Mouse (Mus musculus) liver, embryonic 14.5 days (tissue): ENCODE measurements at regions not wholly inside any gene's neighbourhood (a gene's known extent, or its start where the extent isn't known, plus 50 kb on each side); places are given as distances from the start of the nearest gene placed in this dataset.

Experiments
- ATAC-seq: fragments of 200-750 bp; cut with Nextera tagmentation; 2 replicates; pipeline ENCODE4 v1.8.0; 2017; ENCODE audit warnings: moderate number of reproducible peaks, mild to moderate bottlenecking, moderate library complexity; ENCODE audit not compliant: insufficient read depth
- DNase-seq, 3 experiments: peaks; one replicate each; pipeline ENCODE4 v3.0.0-alpha.2; 2012 to 2013; ENCODE audit warnings: low read depth in 3 of 3, low spot score in 3 of 3
- H3K27ac ChIP-seq: fragments of 300-500 bp; sonication (generic); 2 replicates; pipeline ENCODE4 v1.5.1; 2014; ENCODE audit warnings: moderate library complexity, mild to moderate bottlenecking, control low read depth, inconsistent platforms
- H3K27me3 ChIP-seq: fragments of 300-500 bp; sonication (generic); 2 replicates; pipeline ENCODE4 v1.6.1; 2014; ENCODE audit warnings: mild to moderate bottlenecking, low read length, moderate library complexity; ENCODE audit not compliant: control insufficient read depth, insufficient read depth
- H3K36me3 ChIP-seq: fragments of 300-500 bp; sonication (generic); replicated peaks from 2 replicates; pipeline ENCODE4 v1.6.1; 2014; ENCODE audit warnings: low read depth; ENCODE audit not compliant: control insufficient read depth, insufficient read depth
- H3K4me1 ChIP-seq, 2 experiments: fragments of 200-500 bp in 1 of 2; fragments of 300-500 bp in 1 of 2; sonication (generic) in 1 of 2; replicated peaks; 2 replicates each; pipeline ENCODE4 v1.6.1; 2012 to 2014; ENCODE audit warnings: antibody characterized with exemption in 1 of 2, inconsistent platforms in 1 of 2, low read length in 1 of 2; ENCODE audit not compliant: control insufficient read depth in 2 of 2, insufficient read depth in 2 of 2
- H3K4me2 ChIP-seq: fragments of 300-500 bp; sonication (generic); 2 replicates; pipeline ENCODE4 v1.6.1; 2014; ENCODE audit warnings: low read depth, mild to moderate bottlenecking, control low read depth, moderate library complexity
- H3K4me3 ChIP-seq, 2 experiments: fragments of 200-500 bp in 1 of 2; fragments of 300-500 bp in 1 of 2; sonication (generic) in 1 of 2; 2 replicates each; pipeline ENCODE4 v1.5.1; 2012 to 2014; ENCODE audit warnings: low read depth in 2 of 2, low read length in 2 of 2, mild to moderate bottlenecking in 2 of 2, control low read depth in 1 of 2, inconsistent platforms in 1 of 2, moderate library complexity in 1 of 2; ENCODE audit not compliant: insufficient read depth in 1 of 2
- H3K9ac ChIP-seq: fragments of 300-500 bp; sonication (generic); replicated peaks from 2 replicates; pipeline ENCODE4 v1.6.1; 2014; ENCODE audit warnings: mild to moderate bottlenecking, control low read depth, moderate library complexity
- H3K9me3 ChIP-seq: fragments of 300-500 bp; sonication (generic); 2 replicates; pipeline ENCODE4 v1.6.1; 2016; ENCODE audit warnings: low read length, mixed read lengths; ENCODE audit not compliant: control insufficient read depth
- CTCF ChIP-seq: IDR thresholded peaks from 2 replicates; pipeline ENCODE4 v1.5.1; 2016; ENCODE audit warnings: antibody characterized with exemption, low read depth, control low read depth
- EP300 ChIP-seq: IDR thresholded peaks from 2 replicates; pipeline ENCODE4 v1.6.1; 2016; ENCODE audit warnings: antibody characterized with exemption, low read depth
- WGBS: fragments of 180-500 bp; shearing (Covaris S2); extraction: QIAGEN DNeasy Blood & Tissue Kit; methylation state at CpG from one replicate; pipeline ENCODE4 v1.1.7; 2014; ENCODE audit not compliant: insufficient replicate concordance; 5-methylcytosine and 5-hydroxymethylcytosine counted together

DNA sequence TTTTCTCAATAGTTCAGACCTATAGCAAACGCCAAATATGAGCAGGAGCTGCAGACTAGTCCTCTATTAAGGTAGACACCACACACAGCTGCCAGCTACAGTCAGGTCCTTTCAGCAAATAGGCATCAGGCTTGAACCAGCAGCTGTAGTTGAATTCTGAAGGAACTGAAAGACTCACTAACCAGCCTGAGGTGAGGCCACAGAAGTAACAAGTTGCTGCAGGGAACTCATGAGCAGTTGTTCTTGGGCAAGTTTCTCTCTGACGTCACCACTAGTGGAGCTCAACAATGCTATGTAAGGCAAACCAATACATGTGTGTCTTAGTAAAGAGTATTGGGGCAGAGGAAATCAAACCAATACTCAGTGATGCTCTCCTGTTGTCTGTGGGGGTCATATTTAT is 91.5 kb upstream of the Hgf start:
- Histone ChIP-seq H3K36me3 (no peaks in the 10 kb centered on the region), H3K4me3 (no peak overlapping the region), H3K9me3 (no peaks in the 10 kb centered on the region), H3K27ac (no peak overlapping the region), H3K9ac (no peak overlapping the region), H3K4me1 (no peaks in the 10 kb centered on the region; a peak in 1 of 4 replicates), H3K27me3 (no peaks in the 10 kb centered on the region), H3K4me2 (no peak overlapping the region)
- WGBS: 72% methylated on average over 2 of the region's 2 CpGs
- ATAC-seq (no peak), DNase-seq (no peak)
- TF ChIP-seq EP300 (no peak), CTCF (no peak)

DNA sequence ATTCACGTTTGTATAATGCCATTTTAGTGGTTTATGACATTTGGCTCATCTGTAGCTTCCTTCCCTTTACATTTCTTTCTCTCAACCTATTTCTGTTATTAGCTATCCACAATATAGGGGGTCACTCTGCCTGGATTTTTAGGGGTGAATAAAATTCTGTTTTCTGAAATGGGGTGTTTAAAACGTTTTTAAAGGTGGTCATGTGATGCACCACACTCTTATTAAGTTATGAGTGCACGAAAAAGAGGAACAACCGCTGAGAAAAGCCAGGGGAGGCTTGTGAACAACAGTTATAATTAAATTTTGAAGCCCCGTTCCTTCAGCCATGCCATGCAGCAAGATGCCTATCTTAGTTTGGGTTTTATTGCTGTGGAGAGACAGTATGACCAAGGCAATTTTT is 87.0 kb upstream of the Hgf start:
- ATAC-seq (no peak), DNase-seq (no peak)
- Histone ChIP-seq H3K9me3 (no peaks in the 10 kb centered on the region), H3K27me3 (no peaks in the 10 kb centered on the region), H3K9ac (no peak overlapping the region), H3K27ac (no peak overlapping the region), H3K36me3 (no peaks in the 10 kb centered on the region), H3K4me2 (no peak overlapping the region), H3K4me1 (peaks cover 13 to 22% of the 10 kb centered on the region in 2 experiments; a peak in 3 of 4 replicates), H3K4me3 (no peak overlapping the region)
- WGBS: 29% methylated on average over 5 of the region's 5 CpGs
- no peak for TF ChIP-seq CTCF
- no peak for TF ChIP-seq EP300

DNA sequence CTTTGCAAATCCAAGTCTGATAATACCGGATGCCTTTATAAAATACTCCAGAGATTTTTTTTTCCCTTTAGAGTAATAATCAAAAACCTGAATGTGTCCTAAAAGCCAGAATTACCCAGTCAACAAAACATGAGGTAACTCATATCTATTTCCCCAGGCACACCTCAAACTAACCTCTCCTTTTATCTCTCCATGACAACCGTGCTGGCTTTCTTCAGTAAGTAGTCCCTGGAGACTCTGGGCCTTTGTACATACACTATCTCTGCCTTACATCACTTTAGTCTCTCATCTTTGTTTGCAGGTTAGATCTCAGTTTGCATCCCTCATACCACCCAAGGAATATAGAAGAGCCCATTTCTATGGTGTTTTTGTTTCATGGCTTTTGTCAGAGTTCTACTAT is 84.7 kb upstream of the Hgf start:
- ATAC-seq (peak; percentile 85), DNase-seq (peak; percentile 30 to 42 (median 31))
- TF ChIP-seq EP300 (peak; percentile 73), CTCF (no peak)
- Histone ChIP-seq H3K27me3 (no peaks in the 10 kb centered on the region), H3K9me3 (no peaks in the 10 kb centered on the region), H3K4me1 (peaks cover 13 to 24% of the 10 kb centered on the region in 2 experiments; a peak in 3 of 4 replicates), H3K9ac (no peak overlapping the region), H3K4me3 (no peak overlapping the region), H3K4me2 (peak overlapping the region; percentile 54), H3K36me3 (no peaks in the 10 kb centered on the region), H3K27ac (no peak overlapping the region)
- WGBS: 13% methylated on average over 2 of the region's 2 CpGs

DNA sequence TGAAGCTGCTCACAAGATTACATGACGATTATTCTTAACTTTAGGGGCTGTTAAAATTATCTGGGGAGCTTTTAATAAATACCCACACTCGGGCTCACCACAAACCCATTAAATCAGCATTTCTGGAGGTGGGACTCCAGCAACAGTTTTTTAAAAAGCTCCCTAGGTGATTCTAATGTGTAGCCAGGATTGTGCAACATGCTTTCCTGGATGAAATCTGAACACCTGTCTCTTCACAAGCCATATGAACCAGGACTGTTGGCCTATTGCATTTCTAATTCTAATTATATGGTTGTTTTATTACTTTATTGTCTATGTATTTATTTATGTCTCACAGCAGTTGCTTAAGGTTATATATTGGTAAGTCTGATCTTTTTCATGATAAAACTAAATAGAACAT is 84.1 kb upstream of the Hgf start:
- Histone ChIP-seq H3K9me3 (no peaks in the 10 kb centered on the region), H3K9ac (no peak overlapping the region), H3K4me2 (peak overlapping the region; percentile 54), H3K36me3 (no peaks in the 10 kb centered on the region), H3K27me3 (no peaks in the 10 kb centered on the region), H3K4me3 (no peak overlapping the region), H3K4me1 (peaks cover 13 to 24% of the 10 kb centered on the region in 2 experiments; a peak in 3 of 4 replicates), H3K27ac (no peak overlapping the region)
- TF ChIP-seq CTCF: no peak
- TF ChIP-seq EP300: no peak
- no peak for DNase-seq
- 17% methylated on average over 2 of the region's 2 CpGs for WGBS
- no peak for ATAC-seq

DNA sequence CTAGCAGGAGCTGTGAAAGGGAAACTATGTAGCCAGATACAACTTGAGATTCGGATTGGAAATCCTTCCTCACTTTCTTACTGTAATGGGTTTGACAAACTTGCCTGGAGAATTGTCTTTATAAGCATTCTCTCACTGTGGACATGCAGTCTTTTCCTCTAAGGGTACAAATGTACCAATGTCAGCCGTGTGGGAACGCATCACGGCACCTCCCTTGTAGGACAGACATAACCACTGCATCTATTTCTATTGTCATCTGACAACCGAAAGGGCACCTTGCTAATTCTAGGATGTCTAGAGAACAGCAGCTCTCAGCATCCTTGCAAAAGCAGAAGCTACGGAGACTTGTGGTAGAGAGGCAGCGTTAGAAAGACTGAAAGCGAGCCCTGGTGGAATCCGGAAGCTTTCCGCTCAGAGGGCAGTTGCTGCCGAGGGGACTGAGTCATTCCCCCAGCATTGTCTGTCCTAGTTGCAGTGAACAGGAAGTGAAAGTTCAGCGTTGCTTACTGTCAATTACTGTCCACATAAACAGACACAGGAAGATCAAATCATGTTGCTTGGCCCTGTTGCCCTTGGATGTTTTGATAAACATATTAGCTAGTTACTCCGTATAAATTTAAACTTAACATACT is 83.5 kb upstream of the Hgf start:
- TF ChIP-seq CTCF: no peak
- TF ChIP-seq EP300: no peak
- Histone ChIP-seq H3K36me3 (no peaks in the 10 kb centered on the region), H3K27ac (peak overlapping the region; percentile 32; the same call in 1 of the 2 replicates), H3K4me2 (peak overlapping the region; percentile 54), H3K4me3 (peak overlapping the region; percentile 28 to 32; a peak in 3 of 4 replicates), H3K9me3 (no peaks in the 10 kb centered on the region), H3K4me1 (peaks cover 13 to 24% of the 10 kb centered on the region in 2 experiments; a peak in 3 of 4 replicates), H3K27me3 (no peaks in the 10 kb centered on the region), H3K9ac (peak overlapping the region; percentile 32)
- peak; percentile 42; the same call in 1 of the 2 replicates for ATAC-seq
- WGBS: 14% methylated on average over 13 of the region's 13 CpGs
- DNase-seq: peak; percentile 24 to 40 (median 26)
